In genomic region chr7:144936311-144936880, GRCm38 (mm10) we compare ENCODE assay signal across 12 mouse cellular contexts. TPM values are rescaled to one million over a fixed set of nuclear protein-coding genes. Genes with fewer than 3 reads are reported as not detected.
DNase-seq lines count a peak whose midpoint lies in the region; ATAC-seq lines count a peak whose summit lies in the region.
"Had no signal": no experiment of that assay in that cellular context is flagged by ENCODE, and none has a peak within 500 bp of the region (broad histone marks: within the 10 kb centered on the region; RNA-seq: fewer than 3 reads in every experiment).

No protein-coding gene starts in this region.

- peak overlapping the region; percentile 16; the same call in 1 of the 2 replicates for H3K27ac ChIP-seq in kidney, embryonic 16.5 days (ENCODE audit: low read length)
- no peak overlapping the region for H3K27ac ChIP-seq in embryonic facial prominence, embryonic 14.5 days (replicated peaks; ENCODE audit: low read depth, low read length)
- H3K27ac ChIP-seq in midbrain, embryonic 12.5 days (replicated peaks) = 0 out of 2 replicates have a peak overlapping the region, but pooled peaks have one; percentile 26
- H3K27ac ChIP-seq: lung, embryonic 15.5 days had no signal

- WGBS in kidney, embryonic 16.5 days = 85% methylated on average over 4 of the region's 4 CpGs
- 93% methylated on average over 4 of the region's 4 CpGs for whole genome bisulfite sequencing in embryonic facial prominence, embryonic 14.5 days
- 90% methylated on average over 4 of the region's 4 CpGs for WGBS in midbrain, embryonic 12.5 days

- peak overlapping the region; percentile 85 for H3K4me3 ChIP-seq in kidney, embryonic 16.5 days (ENCODE audit: low read length)
- H3K4me3 ChIP-seq in embryonic facial prominence, embryonic 14.5 days (ENCODE audit: low read depth, low read length) = no peak overlapping the region
- peak overlapping the region; percentile 72 for H3K4me3 ChIP-seq in midbrain, embryonic 12.5 days

- no peaks in the 10 kb centered on the region for H3K27me3 ChIP-seq in kidney, embryonic 16.5 days (ENCODE audit: insufficient read depth, low read length)
- H3K27me3 ChIP-seq in embryonic facial prominence, embryonic 14.5 days (replicated peaks; ENCODE audit: control insufficient read depth, insufficient read depth, low read length) = 0 out of 2 replicates have a peak, but pooled peaks cover 6% of the 10 kb centered on the region
- H3K27me3 ChIP-seq in midbrain, embryonic 12.5 days = peaks cover 27% of the 10 kb centered on the region

- peak overlapping the region; percentile 76 for H3K9ac ChIP-seq in kidney, embryonic 16.5 days (replicated peaks; ENCODE audit: low read length)
- no peak overlapping the region for H3K9ac ChIP-seq in embryonic facial prominence, embryonic 14.5 days (ENCODE audit: low read depth, low read length)
- peak overlapping the region; percentile 46 for H3K9ac ChIP-seq in midbrain, embryonic 12.5 days (replicated peaks)
- H3K9ac ChIP-seq: lung, embryonic 15.5 days had no signal

- H3K36me3 ChIP-seq in kidney, embryonic 16.5 days (ENCODE audit: insufficient read depth, low read length) = peaks cover 53% of the 10 kb centered on the region
- peaks cover 55% of the 10 kb centered on the region for H3K36me3 ChIP-seq in embryonic facial prominence, embryonic 14.5 days (ENCODE audit: control insufficient read depth, insufficient read depth, low read length)
- H3K36me3 ChIP-seq in midbrain, embryonic 12.5 days = peaks cover 52% of the 10 kb centered on the region

- H3K4me1 ChIP-seq in kidney, embryonic 16.5 days (ENCODE audit: insufficient read depth, low read length) = peaks cover 36% of the 10 kb centered on the region
- no peaks in the 10 kb centered on the region for H3K4me1 ChIP-seq in embryonic facial prominence, embryonic 14.5 days (ENCODE audit: control insufficient read depth, insufficient read depth, low read length)
- H3K4me1 ChIP-seq in midbrain, embryonic 12.5 days = peaks cover 52% of the 10 kb centered on the region

- no peak for ATAC-seq in kidney, embryonic 16.5 days (ENCODE audit: low FRiP score, low TSS enrichment)
- no peak for ATAC-seq in embryonic facial prominence, embryonic 14.5 days (ENCODE audit: low read depth)
- no peak for ATAC-seq in midbrain, embryonic 12.5 days (ENCODE audit: low FRiP score, low read depth)

- H3K9me3 ChIP-seq in kidney, embryonic 16.5 days (ENCODE audit: low read length) = no peaks in the 10 kb centered on the region
- no peaks in the 10 kb centered on the region for H3K9me3 ChIP-seq in embryonic facial prominence, embryonic 14.5 days (ENCODE audit: control insufficient read depth, low read length)
- no peaks in the 10 kb centered on the region for H3K9me3 ChIP-seq in midbrain, embryonic 12.5 days
- H3K9me3 ChIP-seq: lung, embryonic 15.5 days had no signal

- peak overlapping the region; percentile 96 for H3K4me2 ChIP-seq in kidney, embryonic 16.5 days (replicated peaks; ENCODE audit: low read depth, low read length)
- H3K4me2 ChIP-seq in embryonic facial prominence, embryonic 14.5 days (ENCODE audit: low read depth, low read length) = peak overlapping the region; percentile 93
- H3K4me2 ChIP-seq in midbrain, embryonic 12.5 days (replicated peaks) = peak overlapping the region; percentile 94

- peak; percentile 36 for DNase-seq in cerebellum, adult 9-10 months
- no peak for DNase-seq in cerebellum, adult 11 months
- no peak for DNase-seq in kidney, adult 9 months
- DNase-seq in embryonic facial prominence, embryonic 14.5 days (ENCODE audit: low spot score) = no peak
- no peak for DNase-seq in spleen, postnatal 14 days (ENCODE audit: low spot score in 2 of 2)
- DNase-seq in gastrocnemius, adult 8-10 months (ENCODE audit: low spot score in 2 of 2) = no peak

RNA-seq across cellular contexts. Expression of gene Ccnd1, which starts 3.3 kb away (rescaled TPM):
- 185 and 234 TPM in 2 replicates for polyA plus RNA-seq in kidney, embryonic 16.5 days (2015; fragmentation: Nextera tagmentation; extraction: Ambion mirVana)
- 137 and 146 TPM in 2 replicates for polyA plus RNA-seq in embryonic facial prominence, embryonic 14.5 days (2014; fragmentation: Nextera tagmentation; extraction: Ambion mirVana)
- polyA plus RNA-seq in midbrain, embryonic 12.5 days (2016; fragmentation: Nextera tagmentation; extraction: Ambion mirVana) = 259 and 289 TPM in 2 replicates
- total RNA-seq in gastrocnemius, adult 8-10 months (2022) = 1 to 10 TPM; 2.3 to 6.9 (median 4.0) TPM

RNA-seq across cellular contexts. Expression of gene LTO1, which starts 21.5 kb away (rescaled TPM):
- 31.4 and 33.7 TPM in 2 replicates for polyA plus RNA-seq in kidney, embryonic 16.5 days (2015; fragmentation: Nextera tagmentation; extraction: Ambion mirVana)
- polyA plus RNA-seq in embryonic facial prominence, embryonic 14.5 days (2014; fragmentation: Nextera tagmentation; extraction: Ambion mirVana) = 19.3 and 21.0 TPM in 2 replicates
- 33.6 and 36.4 TPM in 2 replicates for polyA plus RNA-seq in midbrain, embryonic 12.5 days (2016; fragmentation: Nextera tagmentation; extraction: Ambion mirVana)
- 1 to 10 TPM; 7.8 to 8.9 (median 8.7) TPM for total RNA-seq in gastrocnemius, adult 8-10 months (2022)

RNA-seq across cellular contexts. Expression of gene Fgf15, which starts 40.1 kb away (rescaled TPM):
- 2.9 and 3.1 TPM in 2 replicates for polyA plus RNA-seq in kidney, embryonic 16.5 days (2015; fragmentation: Nextera tagmentation; extraction: Ambion mirVana)
- polyA plus RNA-seq in embryonic facial prominence, embryonic 14.5 days (2014; fragmentation: Nextera tagmentation; extraction: Ambion mirVana) = 0.42 and 5.3 TPM in 2 replicates
- polyA plus RNA-seq in midbrain, embryonic 12.5 days (2016; fragmentation: Nextera tagmentation; extraction: Ambion mirVana) = 69.8 and 95.0 TPM in 2 replicates
- not detected for total RNA-seq in gastrocnemius, adult 8-10 months (2022)
- total RNA-seq: layer of hippocampus, adult 8-10 months; left cerebral cortex, postnatal 36 days had no signal
- polyA plus RNA-seq: lung, embryonic 15.5 days; stomach, embryonic 14.5 days had no signal

Comparison
In these comparisons a context has a peak if more than half of its experiments do, and no peak if none do; other contexts are left out.
1. RNA of gene Fgf15, which starts 40.1 kb away (polyA plus RNA-seq): 69.8 to 95.0 TPM in midbrain, embryonic 12.5 days; 2.9 to 3.1 TPM in kidney, embryonic 16.5 days and 0.42 to 5.3 TPM in embryonic facial prominence, embryonic 14.5 days; every median in the first group is over 10 times any median in the second.
2. Peak in every context shown above with its lines, with median percentiles within 50 percentile points of each other: H3K4me2 ChIP-seq.